Mouse (Mus musculus) ovary, adult 18-20 months (tissue): ENCODE results near the gene Rpa2.
"Not testable (repeated sequence)": the region's sequence is repeated elsewhere in the genome, so short reads cannot be mapped to it uniquely, and the experiment has no call there.

ENCODE experiments used
- DNase-seq: peaks from one replicate; pipeline ENCODE4 v3.0.0; 2022; ENCODE audit warnings: low spot score, mixed read lengths

Gene Rpa2

GRCm38 (mm10) chr4:132767914-132768876, at the start of gene Rpa2:
Rpa2 (plus strand) TSS chr4:132768332.
- DNase-seq, result peak; percentile 96

- no peak for DNase-seq
Measured at GRCm38 (mm10) chr4:132728233-132728632, 39.9 kb upstream of the Rpa2 start.

- DNase-seq, result no peak
Measured at GRCm38 (mm10) chr4:132731616-132732015, 36.5 kb upstream of the Rpa2 start.

- DNase-seq, result peak; percentile 85
Measured at GRCm38 (mm10) chr4:132732148-132732684, 35.9 kb upstream of the Rpa2 start, which contains the start of gene Xkr8. Xkr8 (minus strand) TSS chr4:132732546.

GRCm38 (mm10) chr4:132733071-132733770, 34.9 kb upstream of the Rpa2 start:
- no peak for DNase-seq

- DNase-seq, result no peak
Measured at GRCm38 (mm10) chr4:132734766-132735165, 33.4 kb upstream of the Rpa2 start.

- DNase-seq, result no peak
Measured at GRCm38 (mm10) chr4:132735389-132735788, 32.7 kb upstream of the Rpa2 start.

- no peak for DNase-seq
Measured at GRCm38 (mm10) chr4:132735894-132736293, 32.2 kb upstream of the Rpa2 start.

GRCm38 (mm10) chr4:132737154-132737553, 31.0 kb upstream of the Rpa2 start:
- not testable (repeated sequence) for DNase-seq

- no peak for DNase-seq
Measured at GRCm38 (mm10) chr4:132741491-132741890, 26.6 kb upstream of the Rpa2 start.

- DNase-seq, result peak; percentile 79
Measured at GRCm38 (mm10) chr4:132743992-132744911, 23.9 kb upstream of the Rpa2 start.

GRCm38 (mm10) chr4:132746911-132747517, 21.1 kb upstream of the Rpa2 start:
- no peak for DNase-seq

GRCm38 (mm10) chr4:132747664-132748259, 20.4 kb upstream of the Rpa2 start:
- DNase-seq, result no peak

- no peak for DNase-seq
Measured at GRCm38 (mm10) chr4:132748778-132749177, 19.4 kb upstream of the Rpa2 start.

- no peak for DNase-seq
Measured at GRCm38 (mm10) chr4:132749258-132749982, 18.7 kb upstream of the Rpa2 start.

- peak; percentile 70 for DNase-seq
Measured at GRCm38 (mm10) chr4:132752992-132753391, 15.1 kb upstream of the Rpa2 start.

- peak; percentile 83 for DNase-seq
Measured at GRCm38 (mm10) chr4:132756974-132757373, 11.2 kb upstream of the Rpa2 start, which contains the start of gene Smpdl3b. Smpdl3b (minus strand) TSS chr4:132757252.

GRCm38 (mm10) chr4:132757633-132758351, 10.3 kb upstream of the Rpa2 start:
- DNase-seq, result no peak

- DNase-seq, result no peak
Measured at GRCm38 (mm10) chr4:132760296-132760695, 7.8 kb upstream of the Rpa2 start.
